Mouse (Mus musculus): Measurements from ENCODE around the gene Coq9. TPM values are rescaled to one million over a fixed set of nuclear protein-coding genes. Genes with fewer than 3 reads are reported as not detected.
"Not testable (repeated sequence)": the region's sequence is repeated elsewhere in the genome, so short reads cannot be mapped to it uniquely, and the experiment has no call there.

The Coq9 gene
- polyA plus RNA-seq, 2 experiments: 38.5 to 44.3 TPM

DNA sequence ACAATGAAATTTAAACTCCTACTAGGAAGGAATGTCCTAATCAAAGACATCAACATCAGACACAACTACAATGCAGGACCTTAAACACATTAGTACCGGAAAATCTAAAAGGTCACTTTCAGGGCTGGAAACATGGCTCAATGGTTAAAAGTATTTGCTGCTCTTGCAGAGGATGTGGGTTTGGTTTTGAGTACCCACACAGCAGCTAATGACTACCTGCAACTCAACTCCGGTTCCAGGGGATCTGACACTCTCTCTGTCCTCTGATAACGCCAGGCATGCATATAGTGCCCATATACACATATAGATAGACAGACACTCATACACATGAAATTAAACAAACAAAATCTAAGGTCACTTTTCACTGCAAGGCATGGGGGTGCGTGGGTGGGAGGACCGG lies 11.9 kb upstream of the Coq9 start:
- no peak for TF ChIP-seq CTCF (IDR thresholded peaks at IDR 0.05; ENCODE audit: low read depth)
- no peak for TF ChIP-seq EP300 (IDR thresholded peaks at IDR 0.05; ENCODE audit: low read depth)
- Histone ChIP-seq H3K27me3 (ENCODE audit: control insufficient read depth, insufficient read depth, low read length) (no peaks in the 10 kb centered on the region), H3K4me3 (ENCODE audit: insufficient read depth in 1 of 2, low read depth in 2 of 2, low read length in 2 of 2) (no peak overlapping the region), H3K9me3 (ENCODE audit: control insufficient read depth, low read length) (no peaks in the 10 kb centered on the region), H3K4me2 (ENCODE audit: low read depth) (no peak overlapping the region), H3K36me3 (replicated peaks; ENCODE audit: control insufficient read depth, insufficient read depth, low read depth) (peaks cover 75% of the 10 kb centered on the region), H3K27ac (no peak overlapping the region), H3K9ac (replicated peaks) (no peak overlapping the region), H3K4me1 (replicated peaks; ENCODE audit: control insufficient read depth in 2 of 2, insufficient read depth in 2 of 2, low read length in 1 of 2) (no peaks in the 10 kb centered on the region)
- DNase-seq (ENCODE audit: low read depth in 3 of 3, low spot score in 3 of 3) (no peak), ATAC-seq (ENCODE audit: insufficient read depth) (no peak)
- WGBS (ENCODE audit: insufficient replicate concordance): 91% methylated on average over 5 of the region's 5 CpGs

DNA sequence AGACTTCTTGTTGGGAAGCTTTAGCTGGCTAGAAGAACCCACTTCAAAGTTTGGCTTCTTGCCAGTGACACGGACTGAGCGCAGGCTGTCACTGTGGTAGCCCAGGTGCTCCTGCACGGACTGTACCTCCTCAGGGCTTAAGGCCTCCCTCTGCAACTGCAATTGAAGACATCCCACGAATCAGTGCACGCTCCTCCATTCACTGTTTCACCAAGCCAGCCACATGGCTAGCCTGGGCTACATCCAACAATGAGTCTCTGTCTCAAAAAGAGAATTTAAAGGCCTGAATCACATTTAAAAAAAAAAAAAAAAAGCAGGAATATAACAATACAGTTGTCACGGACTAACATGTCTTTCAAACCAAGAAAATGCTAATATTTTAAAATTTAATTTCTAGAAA lies 9.8 kb upstream of the Coq9 start:
- no peak for ATAC-seq (ENCODE audit: insufficient read depth)
- Histone ChIP-seq H3K9ac (replicated peaks) (no peak overlapping the region), H3K36me3 (replicated peaks; ENCODE audit: control insufficient read depth, insufficient read depth, low read depth) (peaks cover 72% of the 10 kb centered on the region)

DNA sequence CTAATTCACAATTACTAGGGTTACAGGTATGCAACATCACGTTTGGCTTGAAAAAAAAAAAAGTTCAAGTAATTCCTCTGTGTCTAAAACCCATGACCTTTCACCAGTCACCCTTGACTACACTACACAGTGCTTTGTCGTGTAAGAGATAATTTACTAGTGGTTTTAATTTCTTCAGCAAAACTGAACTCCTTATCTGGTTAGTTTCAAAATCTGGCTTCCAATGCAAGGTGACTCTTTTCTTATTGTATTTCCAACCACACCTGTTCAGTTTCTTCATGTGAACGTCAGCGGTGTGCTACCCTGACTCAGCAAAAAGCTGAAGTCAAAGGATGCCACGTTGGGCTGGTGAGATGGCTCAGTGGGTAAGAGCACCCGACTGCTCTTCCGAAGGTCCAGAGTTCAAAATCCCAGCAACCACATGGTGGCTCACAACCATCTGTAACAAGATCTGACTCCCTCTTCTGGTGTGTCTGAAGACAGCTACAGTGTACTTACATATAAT lies 4.2 kb upstream of the Coq9 start:
- not testable (repeated sequence) for H3K4me3 ChIP-seq (ENCODE audit: insufficient read depth in 1 of 2, low read depth in 2 of 2, low read length in 2 of 2)

More for the DNA sequence above, 9.8 kb upstream of the Coq9 start:
- no peak for DNase-seq (ENCODE audit: low read depth in 3 of 3, low spot score in 3 of 3)
- Histone ChIP-seq H3K9me3 (ENCODE audit: control insufficient read depth, low read length) (no peaks in the 10 kb centered on the region), H3K27ac (no peak overlapping the region), H3K4me2 (ENCODE audit: low read depth) (no peak overlapping the region), H3K4me3 (ENCODE audit: insufficient read depth in 1 of 2, low read depth in 2 of 2, low read length in 2 of 2) (no peak overlapping the region), H3K4me1 (replicated peaks; ENCODE audit: control insufficient read depth in 2 of 2, insufficient read depth in 2 of 2, low read length in 1 of 2) (no peaks in the 10 kb centered on the region), H3K27me3 (ENCODE audit: control insufficient read depth, insufficient read depth, low read length) (no peaks in the 10 kb centered on the region)
- 90% methylated on average over 6 of the region's 6 CpGs for WGBS (ENCODE audit: insufficient replicate concordance)
- TF ChIP-seq CTCF (IDR thresholded peaks at IDR 0.05; ENCODE audit: low read depth): no peak
- no peak for TF ChIP-seq EP300 (IDR thresholded peaks at IDR 0.05; ENCODE audit: low read depth)

GRCm38 (mm10) chr8:94835751-94836150 lies 2.4 kb upstream of the Coq9 start:
- H3K27ac ChIP-seq; H3K9ac ChIP-seq (replicated peaks); H3K27me3 ChIP-seq (ENCODE audit: control insufficient read depth, insufficient read depth, low read length); ATAC-seq (ENCODE audit: insufficient read depth); DNase-seq (ENCODE audit: low read depth in 3 of 3, low spot score in 3 of 3); H3K4me2 ChIP-seq (ENCODE audit: low read depth); H3K4me3 ChIP-seq (ENCODE audit: insufficient read depth in 1 of 2, low read depth in 2 of 2, low read length in 2 of 2); H3K9me3 ChIP-seq (ENCODE audit: control insufficient read depth, low read length): not testable (repeated sequence)
- 89% methylated on average over 13 of the region's 13 CpGs for WGBS (ENCODE audit: insufficient replicate concordance)
- H3K4me1 ChIP-seq (replicated peaks; ENCODE audit: control insufficient read depth in 2 of 2, insufficient read depth in 2 of 2, low read length in 1 of 2): peaks cover 7 to 12% of the 10 kb centered on the region in 2 experiments; a peak in 3 of 4 replicates
- peaks cover 13% of the 10 kb centered on the region for H3K36me3 ChIP-seq (replicated peaks; ENCODE audit: control insufficient read depth, insufficient read depth, low read depth)

More for the DNA sequence above, 4.2 kb upstream of the Coq9 start:
- H3K4me1 ChIP-seq (replicated peaks; ENCODE audit: control insufficient read depth in 2 of 2, insufficient read depth in 2 of 2, low read length in 1 of 2): peaks cover 7 to 12% of the 10 kb centered on the region in 2 experiments; a peak in 3 of 4 replicates
- not testable (repeated sequence) for H3K27ac ChIP-seq; DNase-seq (ENCODE audit: low read depth in 3 of 3, low spot score in 3 of 3); H3K27me3 ChIP-seq (ENCODE audit: control insufficient read depth, insufficient read depth, low read length); H3K9ac ChIP-seq (replicated peaks); H3K9me3 ChIP-seq (ENCODE audit: control insufficient read depth, low read length); ATAC-seq (ENCODE audit: insufficient read depth); H3K4me2 ChIP-seq (ENCODE audit: low read depth)
- 55% methylated on average over 7 of the region's 7 CpGs for WGBS (ENCODE audit: insufficient replicate concordance)
- peaks cover 27% of the 10 kb centered on the region for H3K36me3 ChIP-seq (replicated peaks; ENCODE audit: control insufficient read depth, insufficient read depth, low read depth)

DNA sequence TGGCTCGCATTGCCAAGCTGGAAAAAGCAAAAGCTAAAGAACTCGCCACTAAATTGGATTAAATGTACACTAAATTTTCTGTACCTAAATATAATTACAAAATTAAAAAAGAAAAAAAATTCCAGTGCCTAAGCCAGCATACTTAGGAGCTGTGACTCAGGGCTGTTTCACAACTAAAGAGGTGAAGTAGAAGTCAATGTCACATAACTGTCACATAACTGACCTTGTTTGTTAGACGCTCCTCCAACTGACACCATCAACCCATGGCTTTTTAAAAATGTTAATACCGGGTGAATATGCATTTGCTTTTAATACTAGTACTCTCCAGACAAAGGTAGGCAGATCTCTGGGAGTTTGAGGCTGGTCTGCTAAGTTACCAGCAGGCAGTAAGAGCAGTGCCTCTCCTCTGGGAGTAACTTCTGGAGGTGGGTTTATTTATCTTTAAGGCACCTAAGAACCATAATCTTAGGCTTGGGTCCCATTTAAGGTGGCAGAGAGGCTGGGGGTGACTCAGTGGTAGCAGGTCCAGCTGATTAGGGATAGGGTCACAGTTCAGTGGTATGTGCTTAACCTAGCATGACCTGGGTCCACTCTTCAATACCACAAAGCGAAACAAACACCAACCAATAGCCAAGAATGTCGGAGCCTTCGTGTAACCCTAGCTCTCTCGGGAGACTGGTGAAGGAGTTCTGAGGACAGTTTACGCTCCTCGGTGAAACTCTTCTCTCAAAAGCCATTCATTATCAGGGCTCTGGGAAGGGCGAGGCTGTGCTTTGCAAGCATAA lies 1.5 kb upstream of the Coq9 start:
- Histone ChIP-seq H3K27ac (peak overlapping the region; percentile 70), H3K27me3 (ENCODE audit: control insufficient read depth, insufficient read depth, low read length) (no peaks in the 10 kb centered on the region), H3K36me3 (replicated peaks; ENCODE audit: control insufficient read depth, insufficient read depth, low read depth) (peaks cover 8% of the 10 kb centered on the region), H3K4me2 (ENCODE audit: low read depth) (peak overlapping the region; percentile 96), H3K4me3 (ENCODE audit: insufficient read depth in 1 of 2, low read depth in 2 of 2, low read length in 2 of 2) (peak overlapping the region; percentile 97 to 98), H3K9ac (replicated peaks) (peak overlapping the region; percentile 85), H3K9me3 (ENCODE audit: control insufficient read depth, low read length) (no peaks in the 10 kb centered on the region), H3K4me1 (replicated peaks; ENCODE audit: control insufficient read depth in 2 of 2, insufficient read depth in 2 of 2, low read length in 1 of 2) (peaks cover 7 to 12% of the 10 kb centered on the region in 2 experiments; a peak in 3 of 4 replicates)
- ATAC-seq (ENCODE audit: insufficient read depth): no peak
- TF ChIP-seq CTCF (IDR thresholded peaks at IDR 0.05; ENCODE audit: low read depth) (no peak), EP300 (IDR thresholded peaks at IDR 0.05; ENCODE audit: low read depth) (no peak)
- WGBS (ENCODE audit: insufficient replicate concordance): 45% methylated on average over 11 of the region's 11 CpGs
- DNase-seq (ENCODE audit: low read depth in 3 of 3, low spot score in 3 of 3): no peak
